Mouse (Mus musculus): ENCODE data around the gene Olfr836.
"Not testable (repeated sequence)": the region's sequence is repeated elsewhere in the genome, so short reads cannot be mapped to it uniquely, and the experiment has no call there.

Gene Olfr836

GRCm38 (mm10) chr9:19120082-19120481, at the start of gene Olfr836:
TSS of gene Olfr836 (plus strand) at chr9:19120382.
- DNase-seq (ENCODE audit: low read depth) = no peak

DNA sequence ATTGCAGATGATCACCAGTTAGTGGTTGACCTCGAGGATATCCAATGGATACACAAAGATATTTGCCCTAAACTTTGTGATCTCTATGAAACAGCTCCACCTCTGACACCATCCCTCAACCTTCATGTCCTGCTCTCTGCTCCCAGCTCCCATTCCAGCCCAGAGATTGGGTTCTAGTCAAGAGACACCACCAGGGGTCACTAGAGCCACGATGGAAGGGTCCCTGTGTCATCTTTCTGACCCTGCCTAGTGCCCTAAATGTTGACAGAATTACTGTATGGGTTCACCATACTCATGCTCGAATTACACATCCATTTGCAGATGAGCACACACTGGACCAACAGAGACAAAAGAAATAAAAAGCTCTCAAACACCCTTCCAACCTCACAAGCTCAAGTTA, 35.2 kb upstream of the Olfr836 start:
- no peak for DNase-seq (ENCODE audit: low read depth)

- DNase-seq (ENCODE audit: low read depth) = not testable (repeated sequence)
Observed at GRCm38 (mm10) chr9:19092889-19093753, 27.1 kb upstream of the Olfr836 start.

- DNase-seq (ENCODE audit: low read depth) = no peak
Observed at GRCm38 (mm10) chr9:19097286-19097685, 22.9 kb upstream of the Olfr836 start.

GRCm38 (mm10) chr9:19136017-19136416, 15.8 kb downstream of the Olfr836 start, which contains the start of gene Olfr837:
TSS of gene Olfr837 (plus strand) at chr9:19136317.
- no peak for DNase-seq (ENCODE audit: low read depth)

All from c-Kit-positive CD71-positive TER-119-negative erythroid progenitor cells, embryonic 14.5 days (primary cell).